Mouse (Mus musculus) cerebellum, adult 11-12 months (tissue): Measurements from ENCODE around the gene Tet3.

Source experiments
- DNase-seq: peaks from one replicate; pipeline ENCODE4 v3.0.0; 2022

The Tet3 gene

DNA sequence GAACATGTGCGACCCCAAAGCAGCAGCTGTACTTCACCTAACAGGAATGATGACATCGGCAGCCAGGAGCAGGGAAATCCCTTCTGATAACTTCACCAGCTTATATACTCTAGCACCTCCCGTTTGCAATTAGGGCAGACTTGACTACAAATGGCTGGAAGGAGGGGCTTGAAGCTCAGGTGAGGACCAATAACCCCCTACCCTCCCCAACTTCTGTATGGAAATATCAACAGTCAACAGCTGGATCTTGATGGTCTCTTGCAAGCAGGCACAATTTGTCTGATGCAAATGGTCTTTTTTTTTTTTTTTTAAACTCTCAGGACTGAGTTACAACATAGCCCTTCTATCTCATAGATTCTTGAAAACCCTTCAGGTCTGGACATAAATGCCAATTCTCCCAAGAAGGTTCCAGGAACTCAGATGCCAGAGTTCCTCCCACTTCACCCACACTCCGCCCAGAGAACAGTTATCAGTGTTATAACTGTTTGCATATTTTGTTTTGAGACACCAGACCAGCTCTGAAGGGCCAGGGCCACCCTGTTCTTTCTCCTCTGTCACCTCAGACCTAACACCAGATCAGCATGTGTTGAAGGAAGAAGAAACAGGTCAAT, at the start of gene Tet3:
TSS of gene Tet3 (minus strand) at position 51 of the 611 bp plus-strand sequence.
- no peak for DNase-seq

GRCm38 (mm10) chr6:83507168-83507546, 48.3 kb upstream of the Tet3 start:
- DNase-seq, result no peak

DNA sequence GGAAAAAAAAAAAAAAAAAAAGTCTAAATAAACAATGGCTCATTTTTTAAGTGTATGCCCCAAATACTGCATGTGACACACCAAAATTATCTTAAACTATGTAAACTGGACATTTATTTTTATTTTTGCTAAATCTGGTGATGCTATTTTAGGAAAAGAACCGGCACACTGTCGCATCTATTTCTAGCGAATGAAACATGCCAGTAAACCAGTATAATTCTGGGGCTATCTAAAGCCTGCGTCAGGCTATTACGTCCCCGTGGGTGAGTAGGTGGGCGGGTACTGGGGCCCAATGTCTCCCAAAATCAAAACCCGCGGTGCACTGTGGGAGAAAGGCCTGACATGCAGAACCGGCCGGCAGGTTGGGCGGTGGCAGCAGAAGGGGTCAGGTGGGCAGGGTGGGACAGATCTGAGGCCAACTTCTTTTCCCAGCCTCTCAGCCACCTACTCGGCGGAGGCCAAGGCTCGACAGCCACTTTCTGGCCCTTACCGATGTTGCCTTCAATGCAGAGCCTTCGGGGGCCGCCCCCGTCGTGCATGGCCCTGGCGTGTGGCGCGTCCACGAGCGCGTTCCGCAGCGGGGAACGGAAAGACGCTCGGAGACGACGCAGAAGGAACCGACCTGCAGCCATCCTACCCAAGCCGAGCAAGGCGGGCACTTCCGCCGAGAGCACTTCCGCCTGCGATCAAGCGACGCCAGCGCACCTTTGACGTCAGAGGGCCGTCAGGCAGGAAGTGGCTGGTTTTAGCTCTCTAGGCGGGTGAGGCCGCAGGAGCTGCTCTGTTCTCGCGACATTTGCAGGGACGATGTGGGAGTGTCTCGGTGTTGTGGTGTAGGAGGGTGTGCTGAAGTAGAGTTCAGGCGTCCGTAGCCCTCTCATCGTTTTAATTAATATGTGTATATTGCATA, 47.6 kb upstream of the Tet3 start, which contains the start of gene Dguok:
TSS of gene Dguok (minus strand) at position 712 of the 910 bp plus-strand sequence.
- DNase-seq, result peak; percentile 99

DNA sequence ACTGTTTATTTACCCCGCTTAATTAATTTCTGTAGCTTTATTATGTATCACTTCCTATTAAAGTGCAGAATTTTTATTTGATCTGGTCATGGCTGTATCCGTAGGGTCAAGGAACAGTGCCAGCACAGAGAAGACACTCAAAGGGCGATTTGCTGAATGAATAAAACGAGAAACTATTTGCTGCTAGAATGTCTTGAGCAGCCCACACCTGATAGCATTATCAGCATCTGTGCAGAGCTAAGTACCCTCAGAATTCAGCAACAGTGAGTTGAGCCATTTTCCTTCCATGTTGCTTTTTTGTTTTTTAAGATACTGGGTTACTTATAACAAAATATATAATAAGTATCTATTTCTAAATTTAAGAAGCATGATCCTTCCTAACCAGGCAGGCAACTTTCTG, 46.7 kb upstream of the Tet3 start:
- no peak for DNase-seq

DNA sequence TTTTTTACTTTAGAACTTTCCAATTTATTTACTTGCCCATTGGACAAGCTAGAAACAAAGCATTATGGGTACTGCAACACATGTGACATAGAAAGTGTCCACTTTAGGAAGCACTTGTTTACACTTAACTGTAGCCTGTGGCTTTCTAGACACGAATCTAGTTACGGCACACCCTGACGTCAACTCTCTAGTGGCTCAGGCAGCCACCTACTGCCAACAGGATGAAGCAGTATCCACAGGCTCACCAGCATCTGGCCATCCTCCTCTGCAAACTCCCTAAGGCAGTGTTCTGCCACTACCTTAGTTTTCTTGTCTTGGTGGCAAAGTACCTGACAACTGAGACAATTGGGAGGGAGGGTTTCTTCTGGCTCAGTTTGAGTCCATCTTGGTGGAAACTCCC, 44.5 kb upstream of the Tet3 start:
- no peak for DNase-seq

- peak; percentile 56 for DNase-seq
Observed at GRCm38 (mm10) chr6:83502656-83503055, 43.8 kb upstream of the Tet3 start.

GRCm38 (mm10) chr6:83501524-83502310, 42.8 kb upstream of the Tet3 start:
- DNase-seq, result no peak

- DNase-seq, result no peak
Observed at GRCm38 (mm10) chr6:83500462-83500861, 41.6 kb upstream of the Tet3 start.

- DNase-seq, result no peak
Observed at GRCm38 (mm10) chr6:83499078-83499477, 40.2 kb upstream of the Tet3 start.

DNA sequence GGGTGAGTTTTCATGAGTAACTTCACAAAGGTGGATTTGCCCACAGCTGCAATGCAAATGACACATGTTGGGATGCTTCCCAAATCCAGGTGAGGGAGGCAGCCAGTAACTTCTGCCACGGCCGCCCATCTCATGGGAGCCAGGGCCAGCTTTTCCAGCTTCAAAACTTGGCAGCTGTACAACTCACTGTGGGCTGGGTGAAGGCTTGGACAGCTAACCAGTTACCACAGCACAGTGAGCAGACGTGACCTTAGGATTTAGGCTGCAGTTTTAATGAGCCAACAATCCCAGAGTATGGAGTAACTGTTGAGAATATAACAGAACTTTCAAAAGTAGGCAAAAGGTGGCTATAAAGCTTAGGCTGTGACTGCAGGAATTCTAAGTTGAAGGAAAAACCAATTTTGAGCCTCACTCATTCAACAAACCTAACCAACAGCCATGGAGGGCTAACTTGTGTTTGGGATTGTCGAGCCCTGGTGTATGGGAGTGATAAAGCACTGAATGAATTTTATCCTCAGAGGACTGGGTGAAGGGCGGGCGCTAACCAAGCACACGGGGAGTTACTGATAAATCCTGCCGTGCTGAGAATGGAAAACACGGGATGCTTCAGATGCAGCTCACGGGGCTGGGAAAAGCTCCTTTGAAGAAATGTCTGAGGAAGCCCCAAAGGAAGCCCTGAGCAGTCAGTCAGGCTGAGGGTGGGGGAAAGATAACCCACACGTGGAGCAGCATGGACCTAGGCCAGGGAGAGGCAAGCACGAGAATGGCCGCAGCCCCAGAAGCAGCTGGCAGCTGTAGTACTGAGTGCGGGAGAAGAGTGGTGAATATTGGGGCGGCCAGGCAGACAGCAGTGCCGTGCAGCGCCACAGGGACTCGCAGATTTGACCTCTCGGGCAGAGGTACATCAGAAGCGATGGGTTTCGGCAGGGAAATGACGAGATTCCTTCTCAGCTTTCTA, 38.1 kb upstream of the Tet3 start:
- DNase-seq, result no peak

GRCm38 (mm10) chr6:83496009-83496752, 37.3 kb upstream of the Tet3 start:
- DNase-seq, result peak; percentile 63

- DNase-seq, result no peak
Observed at GRCm38 (mm10) chr6:83490622-83491021, 31.7 kb upstream of the Tet3 start.

DNA sequence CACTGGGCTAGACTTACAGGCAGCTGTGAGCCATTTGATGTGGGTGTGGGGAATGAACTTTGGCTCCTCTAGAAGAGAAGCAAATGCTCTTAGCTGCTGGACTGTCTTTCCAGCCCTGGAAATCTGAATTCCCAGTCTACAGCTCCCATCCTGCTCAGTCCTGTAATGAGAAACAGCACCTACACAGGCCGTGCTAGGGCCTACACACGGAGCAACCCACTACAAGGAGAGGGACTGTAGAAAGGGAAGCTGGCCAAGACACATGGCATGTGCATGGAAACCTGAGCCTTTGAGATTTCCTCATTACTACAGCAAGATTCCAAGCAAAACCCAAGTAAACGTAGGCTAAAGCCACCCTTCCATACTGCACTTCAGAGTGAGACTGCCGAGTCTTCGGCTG, 29.3 kb upstream of the Tet3 start:
- DNase-seq, result no peak

DNA sequence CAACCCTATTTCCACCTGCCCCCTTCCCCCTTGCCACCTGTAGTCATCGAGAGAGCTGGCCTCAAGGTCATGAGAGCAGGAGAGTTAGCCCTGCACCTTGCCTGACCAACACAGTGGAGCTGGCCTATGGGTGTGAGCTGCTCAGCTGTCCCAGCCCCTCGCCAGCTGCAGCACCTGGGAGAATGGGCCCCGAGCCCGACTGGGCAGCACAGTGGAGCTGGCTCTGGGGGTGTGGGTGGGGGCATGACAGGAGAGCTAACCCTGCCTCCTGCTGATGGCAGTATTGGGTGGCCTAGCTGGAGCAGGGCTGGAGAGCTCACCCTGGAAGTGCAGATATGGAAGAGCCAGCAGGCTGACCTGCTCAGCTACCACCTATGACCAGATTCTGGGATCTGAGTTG, 28.4 kb upstream of the Tet3 start:
- no peak for DNase-seq

GRCm38 (mm10) chr6:83485854-83486253, 27.0 kb upstream of the Tet3 start:
- DNase-seq, result no peak

DNA sequence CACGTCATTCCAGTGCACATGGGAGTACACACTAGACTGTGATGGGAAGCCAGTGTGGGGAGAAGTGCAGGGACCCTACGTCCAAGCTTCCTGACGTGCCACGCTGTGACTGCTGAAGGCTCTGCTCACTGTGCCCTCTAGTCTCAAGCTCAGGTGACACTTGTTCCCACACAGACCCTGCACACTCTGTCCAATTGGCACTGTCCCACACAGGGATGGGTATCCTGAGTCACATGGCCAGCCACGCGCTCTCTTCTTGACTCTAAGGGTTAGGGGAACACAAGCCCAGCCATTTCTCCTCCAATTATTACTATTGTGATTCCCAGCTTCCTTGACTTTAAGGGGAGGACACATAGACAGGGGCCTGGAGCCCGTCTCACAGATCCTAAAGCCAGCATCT, 24.9 kb upstream of the Tet3 start:
- DNase-seq, result no peak

DNA sequence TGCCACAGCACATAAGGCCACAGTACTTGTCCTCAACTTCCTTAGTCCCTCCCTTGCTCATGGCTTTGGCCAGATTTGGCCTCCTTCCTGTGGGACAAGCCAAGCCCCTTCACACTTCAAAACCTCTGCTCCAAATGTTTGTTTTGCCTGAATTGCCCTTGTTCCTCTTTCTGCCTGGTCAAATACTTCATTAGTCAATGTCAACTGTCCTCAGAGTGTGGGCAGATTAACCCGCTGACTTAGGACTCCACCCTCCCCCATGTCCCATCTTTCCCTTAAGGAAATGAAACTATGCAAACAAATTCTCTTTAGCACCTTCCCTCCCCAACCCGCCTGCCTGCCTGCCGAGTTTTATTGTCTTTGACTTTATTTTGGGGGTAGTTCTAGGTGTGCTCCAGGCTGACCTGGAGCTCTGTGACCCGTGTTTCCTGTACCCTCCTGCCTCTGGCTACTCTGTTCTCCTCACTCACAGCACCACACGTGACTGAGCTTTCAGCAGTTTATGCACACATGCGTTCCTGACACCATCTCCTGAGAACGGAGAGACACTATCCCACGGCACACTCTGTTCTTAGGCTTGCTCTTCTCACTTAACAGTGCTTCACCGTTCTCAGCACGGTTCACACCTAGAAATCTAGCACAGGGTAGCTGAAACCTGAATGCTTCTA, 23.7 kb upstream of the Tet3 start:
- no peak for DNase-seq

DNA sequence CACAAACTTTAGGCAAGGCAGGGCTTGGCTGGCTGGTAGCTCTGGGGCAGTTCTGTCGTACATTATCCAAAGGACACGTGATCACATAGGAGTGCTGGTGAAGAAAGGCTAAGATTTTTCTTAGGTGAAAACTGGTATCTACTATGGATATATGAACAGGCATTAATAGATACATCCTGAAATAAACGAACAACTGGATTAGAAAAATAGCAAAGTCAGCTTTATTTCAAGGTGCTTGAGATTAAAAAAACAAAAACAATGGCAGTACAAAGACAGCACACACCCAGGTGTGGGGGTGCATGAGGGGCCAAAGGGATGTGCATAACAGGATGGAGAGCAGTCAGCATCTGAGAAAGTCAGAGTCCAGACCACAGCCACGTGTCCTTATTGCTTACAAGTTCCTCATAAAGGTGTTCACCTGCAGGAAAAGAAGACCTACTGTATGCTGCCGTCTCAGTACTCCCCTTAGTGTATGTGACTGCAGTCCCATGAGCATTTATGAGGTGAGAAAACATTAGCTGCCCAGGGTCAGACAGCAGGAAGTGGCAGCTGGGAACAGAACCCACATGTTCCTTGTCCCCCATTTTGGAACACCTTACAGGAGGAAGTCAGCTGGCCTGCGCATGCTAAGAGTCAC, 21.3 kb upstream of the Tet3 start:
- DNase-seq, result no peak

GRCm38 (mm10) chr6:83479193-83479592, 20.3 kb upstream of the Tet3 start:
- no peak for DNase-seq

GRCm38 (mm10) chr6:83478628-83479027, 19.7 kb upstream of the Tet3 start:
- no peak for DNase-seq
